Mouse (Mus musculus): ENCODE results near the gene Olfr641. TPM values are rescaled to one million over a fixed set of nuclear protein-coding genes. Genes with fewer than 3 reads are reported as not detected.

Olfr641 gene
- polyA plus RNA-seq (2014; fragmentation: Illumina TruSeq; extraction: RNeasy Lipid Tissue Mini Kit (QIAGEN cat#74804); ENCODE audit: low read depth, low replicate concordance), result not detected

DNA sequence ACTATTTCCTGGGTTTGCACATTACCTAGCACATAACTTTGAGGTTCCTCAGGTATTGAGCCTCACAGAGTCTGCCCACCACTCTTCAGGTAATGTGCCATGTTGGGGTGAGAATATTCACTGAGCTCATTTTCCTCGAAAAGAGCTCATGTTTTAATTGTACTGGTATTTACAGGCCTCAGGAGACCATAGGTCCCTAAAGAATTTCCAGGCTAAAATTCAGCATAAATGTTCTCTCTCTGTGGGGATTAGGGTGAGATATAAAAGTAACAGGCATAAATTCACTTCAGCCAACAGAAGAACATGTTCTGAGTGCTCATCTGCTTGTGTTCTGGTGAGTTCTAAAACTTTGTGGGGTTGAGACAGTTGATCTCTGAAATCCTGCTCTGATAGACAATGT is at the start of gene Olfr641:
Gene Olfr641 (plus strand): TSS at position 301 of the 400 bp plus-strand sequence.

DNA sequence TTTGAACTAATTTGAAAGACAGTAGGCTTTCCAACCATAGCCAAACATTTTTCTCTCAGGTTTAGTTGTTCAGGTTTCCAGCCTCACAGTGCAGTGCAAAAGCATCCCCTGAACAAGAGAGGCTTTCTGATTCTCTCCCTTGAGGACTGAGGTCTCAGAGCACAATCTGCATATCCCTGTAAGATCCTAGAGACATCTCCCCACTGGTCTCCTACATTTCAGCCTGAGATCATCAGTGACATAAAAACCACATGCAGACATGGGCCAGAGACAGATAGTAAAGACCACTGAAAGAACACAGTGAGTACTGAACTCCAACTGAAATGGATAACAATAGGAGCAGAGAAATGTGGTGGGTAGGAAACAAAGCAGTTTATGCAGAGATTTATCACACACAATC is 36.8 kb upstream of the Olfr641 start, which contains the start of gene Olfr638:
Gene Olfr638 (plus strand): TSS at position 301 of the 400 bp plus-strand sequence.

DNA sequence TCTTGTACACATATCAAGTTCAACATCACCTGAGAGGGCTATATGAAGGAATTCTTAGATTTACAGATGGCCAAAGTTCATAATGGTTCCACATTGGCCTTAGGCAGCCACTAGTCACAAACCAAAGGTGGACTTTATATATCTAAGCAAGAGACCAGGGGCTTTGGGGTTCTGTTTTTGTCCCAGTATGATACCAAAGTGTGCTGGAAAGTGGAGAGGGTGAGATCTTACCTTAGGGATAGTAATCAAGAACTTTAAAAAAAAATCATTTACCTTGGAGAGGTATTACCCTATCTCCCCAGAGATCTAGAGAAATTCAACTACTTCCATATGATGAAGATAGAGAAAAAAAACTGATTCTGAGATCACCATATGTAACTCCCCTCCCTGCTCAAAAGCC is 18.0 kb upstream of the Olfr641 start, which contains the start of gene Olfr639:
Gene Olfr639 (minus strand): TSS at position 101 of the 400 bp plus-strand sequence.

DNA sequence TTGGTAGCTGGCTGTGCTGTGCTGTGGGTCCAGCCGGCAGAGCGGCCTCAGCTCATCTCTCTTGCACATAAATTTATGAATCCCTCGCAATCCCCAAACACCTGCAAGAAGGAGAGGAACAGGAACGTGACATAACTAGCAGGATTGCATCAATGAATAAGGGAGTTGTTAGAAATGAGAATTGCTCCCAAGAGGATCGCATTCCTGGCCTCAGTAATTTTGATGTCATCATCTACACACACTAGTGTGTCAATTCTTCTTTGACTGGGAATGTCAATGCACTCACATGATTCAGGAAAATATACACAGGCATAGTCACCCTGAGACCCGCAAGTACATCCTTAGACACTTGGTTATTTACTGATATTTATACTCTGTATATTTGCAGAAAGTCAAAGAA is 9.8 kb upstream of the Olfr641 start, which contains the start of gene Olfr640:
Gene Olfr640 (minus strand): TSS at position 101 of the 400 bp plus-strand sequence.

DNA sequence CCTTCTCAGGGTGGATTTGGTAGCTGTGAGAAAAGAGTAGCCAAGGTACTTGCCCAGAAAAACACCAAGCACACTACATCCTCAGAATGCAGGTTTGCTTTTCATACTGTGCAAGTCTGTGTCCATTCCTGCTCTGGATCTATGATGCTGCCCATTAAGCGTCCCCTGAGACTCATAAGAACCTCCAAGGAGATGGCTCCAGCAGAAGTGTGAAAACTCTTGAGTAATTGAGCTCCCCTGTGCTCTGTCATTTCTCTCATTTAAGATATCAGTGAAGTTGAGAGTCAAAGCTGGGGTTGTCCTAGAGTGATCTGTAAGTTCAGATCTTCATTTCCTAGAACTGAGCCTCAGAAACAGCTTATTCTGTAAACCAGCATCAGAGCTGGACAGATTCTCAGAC is 17.3 kb downstream of the Olfr641 start, which contains the start of gene Olfr642:
Gene Olfr642 (minus strand): TSS at position 101 of the 400 bp plus-strand sequence.

DNA sequence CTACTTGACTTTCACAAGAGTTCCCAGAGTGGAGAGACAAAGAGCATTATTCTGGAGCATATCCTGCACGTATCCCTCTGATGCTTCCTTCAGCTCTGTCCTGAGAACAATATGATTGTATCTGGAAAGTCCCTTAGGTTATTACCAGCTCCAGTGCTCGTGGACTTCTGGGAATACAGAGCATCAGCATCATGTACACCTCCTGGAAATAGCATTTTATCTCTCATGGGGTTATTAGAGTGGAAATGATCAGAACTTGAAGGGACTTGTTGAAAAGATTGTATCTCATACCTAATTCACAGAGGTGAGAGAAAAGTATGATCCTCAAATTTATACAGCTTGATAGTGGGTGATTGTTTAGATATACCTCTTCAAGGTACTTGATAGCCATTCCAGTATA is 26.1 kb downstream of the Olfr641 start, which contains the start of gene 4930516K23Rik:
Gene 4930516K23Rik (minus strand): TSS at position 101 of the 400 bp plus-strand sequence.

DNA sequence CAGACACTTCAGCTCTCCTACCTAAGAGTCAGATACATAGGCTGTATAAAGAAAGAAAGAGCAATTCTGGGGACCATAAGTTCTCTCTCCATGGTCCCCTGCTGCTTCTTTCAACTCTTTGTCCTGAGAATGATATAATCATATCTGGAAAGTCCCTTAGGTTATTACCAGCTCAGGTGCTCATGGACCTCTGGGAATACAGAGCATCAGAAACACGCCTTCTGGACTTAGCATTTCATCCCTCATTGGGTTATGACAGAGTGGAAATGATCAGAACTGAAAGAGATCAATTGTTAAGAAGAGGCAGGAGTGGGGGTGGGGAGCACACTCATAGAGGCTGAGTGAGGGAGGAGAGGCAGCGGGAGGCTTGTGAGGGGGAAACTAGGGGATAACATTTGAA is 36.5 kb downstream of the Olfr641 start, which contains the start of gene Olfr644:
Gene Olfr644 (minus strand): TSS at position 101 of the 400 bp plus-strand sequence.

DNA sequence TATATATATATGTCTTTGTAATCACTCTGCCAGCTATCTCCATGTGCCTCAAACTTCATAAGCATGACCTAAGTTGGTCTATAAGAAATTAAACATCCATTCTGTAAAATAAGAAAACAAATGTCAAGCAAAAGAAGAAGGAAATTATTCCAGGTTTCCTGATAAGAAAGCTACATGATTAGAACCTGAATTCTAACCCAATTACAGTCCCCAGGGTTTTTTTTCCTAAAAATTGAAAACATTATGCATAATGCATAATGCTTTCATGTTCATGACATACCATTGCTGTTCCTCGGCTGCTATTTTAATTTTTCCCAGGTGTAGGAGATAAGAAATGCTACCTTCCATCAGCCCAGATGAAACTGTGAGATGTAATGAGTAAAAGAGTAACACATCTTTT is 50.1 kb downstream of the Olfr641 start, which contains the start of gene Olfr645:
Gene Olfr645 (minus strand): TSS at position 101 of the 400 bp plus-strand sequence.

Other genes starting within 250 kb of the Olfr641 start
- not detected for gene Olfr67, start 243.6 kb upstream of the Olfr641 start, polyA plus RNA-seq (2014; fragmentation: Illumina TruSeq; extraction: RNeasy Lipid Tissue Mini Kit (QIAGEN cat#74804); ENCODE audit: low read depth, low replicate concordance)
- 14.4 TPM for gene Hbb-bt, start 221.4 kb upstream of the Olfr641 start, polyA plus RNA-seq (2014; fragmentation: Illumina TruSeq; extraction: RNeasy Lipid Tissue Mini Kit (QIAGEN cat#74804); ENCODE audit: low read depth, low replicate concordance)
- 131 TPM for gene Hbb-bs, start 207.3 kb upstream of the Olfr641 start, polyA plus RNA-seq (2014; fragmentation: Illumina TruSeq; extraction: RNeasy Lipid Tissue Mini Kit (QIAGEN cat#74804); ENCODE audit: low read depth, low replicate concordance)
- gene Hbb-bh2, start 194.9 kb upstream of the Olfr641 start, polyA plus RNA-seq (2014; fragmentation: Illumina TruSeq; extraction: RNeasy Lipid Tissue Mini Kit (QIAGEN cat#74804); ENCODE audit: low read depth, low replicate concordance), result not detected
- not detected for gene Hbb-bh1, start 192.3 kb upstream of the Olfr641 start, polyA plus RNA-seq (2014; fragmentation: Illumina TruSeq; extraction: RNeasy Lipid Tissue Mini Kit (QIAGEN cat#74804); ENCODE audit: low read depth, low replicate concordance)
- not detected for gene Hbb-y, start 182.2 kb upstream of the Olfr641 start, polyA plus RNA-seq (2014; fragmentation: Illumina TruSeq; extraction: RNeasy Lipid Tissue Mini Kit (QIAGEN cat#74804); ENCODE audit: low read depth, low replicate concordance)
- gene Olfr66, start 149.2 kb upstream of the Olfr641 start, polyA plus RNA-seq (2014; fragmentation: Illumina TruSeq; extraction: RNeasy Lipid Tissue Mini Kit (QIAGEN cat#74804); ENCODE audit: low read depth, low replicate concordance), result not detected
- gene Olfr64, start 141.0 kb upstream of the Olfr641 start, polyA plus RNA-seq (2014; fragmentation: Illumina TruSeq; extraction: RNeasy Lipid Tissue Mini Kit (QIAGEN cat#74804); ENCODE audit: low read depth, low replicate concordance), result not detected
- gene Olfr65, start 132.0 kb upstream of the Olfr641 start, polyA plus RNA-seq (2014; fragmentation: Illumina TruSeq; extraction: RNeasy Lipid Tissue Mini Kit (QIAGEN cat#74804); ENCODE audit: low read depth, low replicate concordance), result not detected
- gene Olfr631, start 106.6 kb upstream of the Olfr641 start, polyA plus RNA-seq (2014; fragmentation: Illumina TruSeq; extraction: RNeasy Lipid Tissue Mini Kit (QIAGEN cat#74804); ENCODE audit: low read depth, low replicate concordance), result not detected
- gene Olfr632, start 101.1 kb upstream of the Olfr641 start, polyA plus RNA-seq (2014; fragmentation: Illumina TruSeq; extraction: RNeasy Lipid Tissue Mini Kit (QIAGEN cat#74804); ENCODE audit: low read depth, low replicate concordance), result not detected
- not detected for gene Olfr633, start 91.0 kb upstream of the Olfr641 start, polyA plus RNA-seq (2014; fragmentation: Illumina TruSeq; extraction: RNeasy Lipid Tissue Mini Kit (QIAGEN cat#74804); ENCODE audit: low read depth, low replicate concordance)
- gene Olfr635, start 64.3 kb upstream of the Olfr641 start, polyA plus RNA-seq (2014; fragmentation: Illumina TruSeq; extraction: RNeasy Lipid Tissue Mini Kit (QIAGEN cat#74804); ENCODE audit: low read depth, low replicate concordance), result not detected
- not detected for gene Olfr638, start 36.7 kb upstream of the Olfr641 start, polyA plus RNA-seq (2014; fragmentation: Illumina TruSeq; extraction: RNeasy Lipid Tissue Mini Kit (QIAGEN cat#74804); ENCODE audit: low read depth, low replicate concordance)
- not detected for gene Olfr639, start 18.1 kb upstream of the Olfr641 start, polyA plus RNA-seq (2014; fragmentation: Illumina TruSeq; extraction: RNeasy Lipid Tissue Mini Kit (QIAGEN cat#74804); ENCODE audit: low read depth, low replicate concordance)
- gene Olfr640, start 9.9 kb upstream of the Olfr641 start, polyA plus RNA-seq (2014; fragmentation: Illumina TruSeq; extraction: RNeasy Lipid Tissue Mini Kit (QIAGEN cat#74804); ENCODE audit: low read depth, low replicate concordance), result not detected
- gene Olfr642, start 17.2 kb downstream of the Olfr641 start, polyA plus RNA-seq (2014; fragmentation: Illumina TruSeq; extraction: RNeasy Lipid Tissue Mini Kit (QIAGEN cat#74804); ENCODE audit: low read depth, low replicate concordance), result not detected
- not detected for gene 4930516K23Rik, start 26.0 kb downstream of the Olfr641 start, polyA plus RNA-seq (2014; fragmentation: Illumina TruSeq; extraction: RNeasy Lipid Tissue Mini Kit (QIAGEN cat#74804); ENCODE audit: low read depth, low replicate concordance)
- gene Olfr644, start 36.4 kb downstream of the Olfr641 start, polyA plus RNA-seq (2014; fragmentation: Illumina TruSeq; extraction: RNeasy Lipid Tissue Mini Kit (QIAGEN cat#74804); ENCODE audit: low read depth, low replicate concordance), result not detected
- not detected for gene Olfr645, start 50.0 kb downstream of the Olfr641 start, polyA plus RNA-seq (2014; fragmentation: Illumina TruSeq; extraction: RNeasy Lipid Tissue Mini Kit (QIAGEN cat#74804); ENCODE audit: low read depth, low replicate concordance)
- not detected for gene Olfr646, start 69.4 kb downstream of the Olfr641 start, polyA plus RNA-seq (2014; fragmentation: Illumina TruSeq; extraction: RNeasy Lipid Tissue Mini Kit (QIAGEN cat#74804); ENCODE audit: low read depth, low replicate concordance)
- gene Ubqln5, start 94.4 kb downstream of the Olfr641 start, polyA plus RNA-seq (2014; fragmentation: Illumina TruSeq; extraction: RNeasy Lipid Tissue Mini Kit (QIAGEN cat#74804); ENCODE audit: low read depth, low replicate concordance), result not detected
- not detected for gene Olfr643, start 102.0 kb downstream of the Olfr641 start, polyA plus RNA-seq (2014; fragmentation: Illumina TruSeq; extraction: RNeasy Lipid Tissue Mini Kit (QIAGEN cat#74804); ENCODE audit: low read depth, low replicate concordance)
- gene Ubqln3, start 107.8 kb downstream of the Olfr641 start, polyA plus RNA-seq (2014; fragmentation: Illumina TruSeq; extraction: RNeasy Lipid Tissue Mini Kit (QIAGEN cat#74804); ENCODE audit: low read depth, low replicate concordance), result not detected
- not detected for gene Ubqlnl, start 115.1 kb downstream of the Olfr641 start, polyA plus RNA-seq (2014; fragmentation: Illumina TruSeq; extraction: RNeasy Lipid Tissue Mini Kit (QIAGEN cat#74804); ENCODE audit: low read depth, low replicate concordance)
- not detected for gene Olfm5, start 129.4 kb downstream of the Olfr641 start, polyA plus RNA-seq (2014; fragmentation: Illumina TruSeq; extraction: RNeasy Lipid Tissue Mini Kit (QIAGEN cat#74804); ENCODE audit: low read depth, low replicate concordance)
- gene Olfr648, start 147.9 kb downstream of the Olfr641 start, polyA plus RNA-seq (2014; fragmentation: Illumina TruSeq; extraction: RNeasy Lipid Tissue Mini Kit (QIAGEN cat#74804); ENCODE audit: low read depth, low replicate concordance), result not detected
- not detected for gene Olfr649, start 160.5 kb downstream of the Olfr641 start, polyA plus RNA-seq (2014; fragmentation: Illumina TruSeq; extraction: RNeasy Lipid Tissue Mini Kit (QIAGEN cat#74804); ENCODE audit: low read depth, low replicate concordance)
- gene Trim6, start 183.3 kb downstream of the Olfr641 start, polyA plus RNA-seq (2014; fragmentation: Illumina TruSeq; extraction: RNeasy Lipid Tissue Mini Kit (QIAGEN cat#74804); ENCODE audit: low read depth, low replicate concordance), result 0.34 TPM
- gene Trim34a, start 209.0 kb downstream of the Olfr641 start, polyA plus RNA-seq (2014; fragmentation: Illumina TruSeq; extraction: RNeasy Lipid Tissue Mini Kit (QIAGEN cat#74804); ENCODE audit: low read depth, low replicate concordance), result 14.9 TPM